Mouse (Mus musculus) left cerebral cortex, postnatal 10 days (tissue): Measurements from ENCODE around the gene Cks1b. TPM values are rescaled to one million over a fixed set of nuclear protein-coding genes. Genes with fewer than 3 reads are reported as not detected.

Source experiments
- DNase-seq, 2 experiments: peaks; one replicate each; pipeline ENCODE4 v3.0.0; 2021 to 2022; ENCODE audit warnings: low spot score in 2 of 2, mixed read lengths in 1 of 2; ENCODE audit errors: extremely low spot score in 1 of 2
- intact Hi-C: fragments of 180-260 bp; cut with DNase I; formaldehyde crosslinking; loops from one replicate; pipeline ENCODE4 v1.15.1; 2025
- total RNA-seq, 2 experiments: library from RNA; stranded (reverse); gene quantifications; 2 replicates each; pipeline ENCODE4 v1.2.3; 2021

Cks1b gene
- 1 to 10 TPM; 7.4 to 8.0 TPM for total RNA-seq

GRCm38 (mm10) chr3:89418170-89418860 lies at the start of gene Cks1b, which contains the start of gene Shc1:
TSS of gene Cks1b (minus strand) at chr3:89418383.
TSS of gene Shc1 (plus strand) at chr3:89418443.
- intact Hi-C loops = no loop called here
- DNase-seq = peak; percentile 93 to 98

GRCm38 (mm10) chr3:89458965-89459807 lies 41.0 kb upstream of the Cks1b start:
- DNase-seq = peak; percentile 87 to 95
- intact Hi-C loops = no loop called here

GRCm38 (mm10) chr3:89458372-89458964 lies 40.3 kb upstream of the Cks1b start:
- no peak for DNase-seq
- intact Hi-C loops = no loop called here

- intact Hi-C loops = no loop called here
- DNase-seq = peak in 1 of 2 experiments; percentile 69
Measured at GRCm38 (mm10) chr3:89456726-89457665, 38.8 kb upstream of the Cks1b start.

GRCm38 (mm10) chr3:89455786-89456285 lies 37.7 kb upstream of the Cks1b start:
- no peak for DNase-seq
- intact Hi-C loops = no loop called here

GRCm38 (mm10) chr3:89454401-89455177 lies 36.4 kb upstream of the Cks1b start, which contains the start of gene Pmvk:
TSS of gene Pmvk (plus strand) at chr3:89454541.
- no peak for DNase-seq
- intact Hi-C loops = no loop called here

GRCm38 (mm10) chr3:89451916-89452315 lies 33.7 kb upstream of the Cks1b start:
- DNase-seq = no peak
- intact Hi-C loops = no loop called here

- intact Hi-C loops = no loop called here
- DNase-seq = peak; percentile 55 to 82
Measured at GRCm38 (mm10) chr3:89449541-89449940, 31.4 kb upstream of the Cks1b start.

- intact Hi-C loops = no loop called here
- peak in 1 of 2 experiments; percentile 68 for DNase-seq
Measured at GRCm38 (mm10) chr3:89448720-89449537, 30.7 kb upstream of the Cks1b start.

GRCm38 (mm10) chr3:89440691-89441090 lies 22.5 kb upstream of the Cks1b start:
- intact Hi-C loops = no loop called here
- no peak for DNase-seq

GRCm38 (mm10) chr3:89437269-89437668 lies 19.1 kb upstream of the Cks1b start:
- peak; percentile 43 to 53 for DNase-seq

GRCm38 (mm10) chr3:89436176-89437113 lies 18.3 kb upstream of the Cks1b start, which contains the start of gene Pbxip1:
TSS of gene Pbxip1 (plus strand) at chr3:89436706.
- DNase-seq = peak in 1 of 2 experiments; percentile 62
- intact Hi-C loops = no loop called here

More at GRCm38 (mm10) chr3:89437269-89437668, 19.1 kb upstream of the Cks1b start:
- intact Hi-C loops = no loop called here

- intact Hi-C loops = no loop called here
- no peak for DNase-seq
Measured at GRCm38 (mm10) chr3:89435041-89435440, 16.9 kb upstream of the Cks1b start.

GRCm38 (mm10) chr3:89434532-89434931 lies 16.3 kb upstream of the Cks1b start:
- DNase-seq = no peak
- intact Hi-C loops = no loop called here

GRCm38 (mm10) chr3:89432606-89433005 lies 14.4 kb upstream of the Cks1b start:
- no peak for DNase-seq
- intact Hi-C loops = no loop called here
